Mouse (Mus musculus) ES-E14 (cell line): Measurements from ENCODE around the gene Slc31a1. TPM values are rescaled to one million over a fixed set of nuclear protein-coding genes. Genes with fewer than 3 reads are reported as not detected.

ENCODE experiments used
- DNase-seq: peaks from one replicate; pipeline ENCODE4 v3.0.0-alpha.2; 2013; ENCODE audit warnings: low read depth, low spot score
- H3K27ac ChIP-seq: 2 replicates; pipeline ENCODE4 v1.5.1; 2012; ENCODE audit warnings: low read depth, mild to moderate bottlenecking, low read length, moderate library complexity, mixed read lengths; ENCODE audit not compliant: poor library complexity, insufficient read depth, severe bottlenecking
- H3K36me3 ChIP-seq: 2 replicates; pipeline ENCODE4 v1.6.1; 2012; ENCODE audit warnings: mild to moderate bottlenecking, low read length, moderate library complexity, mixed read lengths; ENCODE audit not compliant: control insufficient read depth, poor library complexity, insufficient read depth, severe bottlenecking
- H3K4me1 ChIP-seq, 2 experiments: fragments of 150-350 bp in 1 of 2; sonication (generic) in 1 of 2; 2 replicates each; pipeline ENCODE4 v1.6.1; 2012; ENCODE audit warnings: low read length in 2 of 2, mild to moderate bottlenecking in 1 of 2, mixed read lengths in 1 of 2; ENCODE audit not compliant: control insufficient read depth in 2 of 2, insufficient read depth in 2 of 2, poor library complexity in 1 of 2
- H3K4me3 ChIP-seq, 2 experiments: fragments of 150-350 bp in 1 of 2; sonication (generic) in 1 of 2; 2 replicates each; pipeline ENCODE4 v1.5.1; 2012; ENCODE audit warnings: low read length in 2 of 2, low read depth in 1 of 2, mild to moderate bottlenecking in 1 of 2, mixed read lengths in 1 of 2; ENCODE audit not compliant: insufficient read depth in 1 of 2, poor library complexity in 1 of 2, severe bottlenecking in 1 of 2
- H3K9ac ChIP-seq: 2 replicates; pipeline ENCODE4 v1.6.1; 2012; ENCODE audit warnings: low read depth, mild to moderate bottlenecking, low read length, mixed read lengths; ENCODE audit not compliant: poor library complexity, insufficient read depth, severe bottlenecking
- H3K9me3 ChIP-seq: fragments of 150-350 bp; sonication (generic); 2 replicates; pipeline ENCODE4 v1.6.1; 2012; ENCODE audit warnings: low read depth, mild to moderate bottlenecking, low read length; ENCODE audit not compliant: control insufficient read depth, insufficient read depth
- CHD2 ChIP-seq: IDR thresholded peaks from 2 replicates; pipeline ENCODE4 v1.6.1; 2014; ENCODE audit warnings: mild to moderate bottlenecking, low read depth, low read length, inconsistent platforms
- HCFC1 ChIP-seq: IDR thresholded peaks from 2 replicates; pipeline ENCODE4 v1.6.1; 2012; ENCODE audit warnings: low read length, inconsistent platforms, borderline replicate concordance; ENCODE audit not compliant: insufficient read depth
- MAFK ChIP-seq: IDR thresholded peaks from 2 replicates; pipeline ENCODE4 v1.6.1; 2014; ENCODE audit warnings: mild to moderate bottlenecking, low read depth, low read length, inconsistent platforms; ENCODE audit not compliant: insufficient read depth
- ZC3H11A ChIP-seq: IDR thresholded peaks from 2 replicates; pipeline ENCODE4 v1.6.1; 2012; ENCODE audit warnings: low read depth, mild to moderate bottlenecking, inconsistent platforms, low read length, borderline replicate concordance
- ZNF384 ChIP-seq: IDR thresholded peaks from 2 replicates; pipeline ENCODE4 v1.6.1; 2012; ENCODE audit warnings: low read depth, low read length, inconsistent platforms
- in situ Hi-C, 2 experiments: fragments of 600-800 bp; cut with MboI; formaldehyde crosslinking; loops; one replicate each; pipeline ENCODE4 v1.15.1; 2025; ENCODE audit warnings: low sequenced_read_pairs in 2 of 2, inconsistent platforms in 1 of 2; ENCODE audit not compliant: unreplicated experiment in 2 of 2
- total RNA-seq: library from RNA; depleted of rRNA; stranded (reverse); fragments of 300-350 nt; gene quantifications from 2 replicates; pipeline ENCODE4 v1.2.3, GENCODE M21; 2012

The Slc31a1 gene
- total RNA-seq, 1 experiment: 27.9 TPM

DNA sequence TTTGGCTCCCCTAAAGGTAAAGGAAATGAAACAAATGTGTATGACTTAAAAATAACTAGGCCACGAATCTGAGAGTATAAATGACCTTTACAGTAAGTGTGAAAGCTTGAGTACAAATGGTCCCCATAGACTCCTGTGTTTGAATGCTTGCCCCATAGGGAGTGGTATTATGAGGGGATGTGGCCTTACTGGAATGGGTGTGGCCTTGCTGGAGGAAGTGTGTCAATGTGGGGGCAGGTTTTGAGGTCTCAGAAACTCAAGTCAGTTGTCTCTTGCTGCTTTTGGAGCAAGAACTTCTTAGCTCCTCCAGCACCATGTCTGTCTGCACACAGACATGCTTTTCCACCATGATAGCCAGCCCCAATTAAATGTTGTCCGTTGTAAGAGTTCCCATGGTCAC lies 44.1 kb upstream of the Slc31a1 start:
- DNase-seq: no peak
- TF ChIP-seq ZNF384: no peak
- TF ChIP-seq CHD2: no peak
- TF ChIP-seq HCFC1: no peak
- TF ChIP-seq ZC3H11A: no peak
- TF ChIP-seq MAFK: no peak
- Histone ChIP-seq H3K9ac (no peak overlapping the region), H3K4me1 (peaks cover 16 to 23% of the 10 kb centered on the region in 2 experiments), H3K36me3 (no peaks in the 10 kb centered on the region; the same call in none of the 2 replicates), H3K4me3 (no peak overlapping the region), H3K9me3 (no peaks in the 10 kb centered on the region), H3K27ac (no peak overlapping the region)
- in situ Hi-C loops: no loop called here

GRCm38 (mm10) chr4:62318294-62318693 lies 42.2 kb upstream of the Slc31a1 start:
- Histone ChIP-seq H3K9ac (no peak overlapping the region), H3K36me3 (peaks cover 5% of the 10 kb centered on the region), H3K4me3 (no peak overlapping the region), H3K4me1 (peaks cover 14 to 23% of the 10 kb centered on the region in 2 experiments), H3K27ac (no peak overlapping the region), H3K9me3 (no peaks in the 10 kb centered on the region)
- in situ Hi-C loops: no loop called here
- no peak for TF ChIP-seq HCFC1
- TF ChIP-seq ZNF384: no peak
- TF ChIP-seq ZC3H11A: no peak
- TF ChIP-seq CHD2: no peak
- TF ChIP-seq MAFK: no peak
- no peak for DNase-seq

GRCm38 (mm10) chr4:62322684-62323083 lies 37.8 kb upstream of the Slc31a1 start:
- TF ChIP-seq ZNF384: no peak
- TF ChIP-seq HCFC1: no peak
- TF ChIP-seq MAFK: no peak
- no peak for TF ChIP-seq ZC3H11A
- TF ChIP-seq CHD2: no peak
- Histone ChIP-seq H3K4me3 (no peak overlapping the region), H3K4me1 (peaks cover 0 to 2% of the 10 kb centered on the region in 2 experiments; a peak in 1 of 4 replicates), H3K9me3 (no peaks in the 10 kb centered on the region), H3K36me3 (peaks cover 7% of the 10 kb centered on the region), H3K9ac (no peak overlapping the region), H3K27ac (no peak overlapping the region)
- in situ Hi-C loops: no loop called here
- no peak for DNase-seq

DNA sequence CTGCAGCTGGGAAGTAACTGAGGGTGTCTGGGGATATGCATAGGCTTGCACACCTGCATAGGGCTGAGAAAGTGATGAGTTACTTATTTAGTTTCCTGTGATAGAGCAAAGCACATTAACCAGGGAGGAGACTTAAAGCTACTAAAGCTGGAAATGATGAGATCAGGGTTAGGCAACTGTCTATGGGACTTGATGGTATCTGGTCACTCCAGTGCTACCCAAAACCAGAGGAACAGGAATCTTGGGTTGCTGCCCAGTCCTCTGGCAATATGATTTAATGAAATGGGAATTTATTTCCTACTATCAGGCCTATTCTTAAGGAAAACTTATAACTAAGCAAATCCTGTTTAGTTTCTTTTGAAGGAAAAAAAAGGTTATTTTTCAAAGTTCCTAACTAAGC lies 34.4 kb upstream of the Slc31a1 start:
- peaks cover 7% of the 10 kb centered on the region for H3K36me3 ChIP-seq
- in situ Hi-C loops: no loop called here
- no peak for DNase-seq

More for the DNA sequence above, 34.4 kb upstream of the Slc31a1 start:
- H3K9me3 ChIP-seq: no peaks in the 10 kb centered on the region
- H3K27ac ChIP-seq: no peak overlapping the region
- H3K9ac ChIP-seq: no peak overlapping the region
- H3K4me1 ChIP-seq: no peaks in the 10 kb centered on the region
- TF ChIP-seq HCFC1: no peak
- no peak for TF ChIP-seq MAFK
- TF ChIP-seq ZNF384: no peak
- TF ChIP-seq CHD2: no peak
- TF ChIP-seq ZC3H11A: no peak
- no peak overlapping the region for H3K4me3 ChIP-seq
